Mouse (Mus musculus) thymus, postnatal 14 days (tissue): ENCODE data around the gene Tspan14.
A peak's percentile ranks its signal among the peaks of the same experiment; 100 is the strongest.

Experiments
- DNase-seq: peaks from one replicate; pipeline ENCODE4 v3.0.0; 2021

Gene Tspan14

DNA sequence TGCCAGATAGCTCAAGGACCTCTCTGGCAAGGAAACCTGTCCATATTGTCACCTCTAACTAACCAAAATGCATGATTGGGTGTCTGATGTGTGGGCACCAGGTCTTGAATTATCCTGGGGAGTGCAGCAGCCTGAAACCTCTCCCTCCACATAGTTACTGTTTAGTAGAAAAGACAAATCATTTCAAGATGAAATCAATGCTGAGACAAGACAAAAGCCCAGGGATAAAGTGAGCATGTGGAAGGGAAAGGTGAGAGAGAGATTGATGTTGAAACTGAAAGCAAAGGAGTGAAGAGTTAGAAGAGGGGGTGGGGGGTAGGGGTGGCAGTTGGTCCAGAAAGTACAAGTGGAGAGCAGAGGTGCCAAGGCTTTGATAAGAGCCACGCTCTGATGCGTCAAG is 1.4 kb upstream of the Tspan14 start:
- no peak for DNase-seq

DNA sequence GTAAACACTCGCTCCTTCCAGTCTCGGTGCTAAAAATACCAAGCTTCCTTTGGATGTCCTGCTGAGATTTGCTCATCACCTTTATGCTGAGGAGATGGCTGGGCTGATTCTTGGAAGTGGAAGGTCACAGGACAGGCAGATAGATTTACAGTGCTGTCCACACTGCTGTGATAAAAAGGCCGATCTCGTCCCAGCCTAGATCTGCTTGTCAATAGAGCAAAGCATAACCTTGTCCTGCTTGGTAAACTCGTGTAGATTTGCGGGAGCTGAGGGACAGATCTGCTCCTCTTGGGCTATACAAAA is 942 bp upstream of the Tspan14 start:
- no peak for DNase-seq

DNA sequence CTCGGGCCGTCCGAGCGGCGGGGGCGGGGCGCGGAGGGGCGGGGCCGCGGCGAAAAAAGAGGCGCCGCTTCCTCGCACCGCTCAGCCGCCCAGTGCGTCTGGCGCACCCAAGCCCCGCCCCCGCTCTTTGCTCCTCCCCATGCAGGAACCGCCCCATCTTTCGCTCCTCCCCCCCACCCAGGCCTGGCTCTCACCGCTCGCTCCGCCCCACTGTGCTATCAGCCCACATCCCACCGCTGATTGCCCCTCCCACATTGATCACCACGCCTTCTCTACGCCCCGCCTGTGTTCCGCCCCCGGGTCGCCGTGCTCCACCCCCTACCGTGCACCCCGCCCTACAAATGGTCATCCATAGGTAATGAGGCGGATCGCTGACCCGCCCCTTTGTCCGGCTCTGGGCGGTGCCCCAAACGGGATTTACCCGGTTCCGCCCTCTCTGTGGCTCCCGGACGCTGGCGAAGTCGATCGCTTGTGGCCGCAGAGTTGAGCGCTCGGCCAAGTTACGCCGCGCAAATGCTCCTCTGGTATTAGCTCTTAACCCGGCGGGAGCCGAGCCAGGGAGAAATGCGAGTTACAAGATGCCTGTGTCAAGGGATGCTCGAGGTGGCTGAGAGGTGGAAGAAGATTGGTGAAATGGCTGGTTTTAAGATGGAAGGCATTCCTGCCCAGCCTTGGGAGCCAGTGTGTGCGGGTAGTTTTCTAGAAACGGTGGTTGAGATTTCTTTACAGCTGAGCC is 423 bp upstream of the Tspan14 start:
- peak; percentile 98 for DNase-seq

DNA sequence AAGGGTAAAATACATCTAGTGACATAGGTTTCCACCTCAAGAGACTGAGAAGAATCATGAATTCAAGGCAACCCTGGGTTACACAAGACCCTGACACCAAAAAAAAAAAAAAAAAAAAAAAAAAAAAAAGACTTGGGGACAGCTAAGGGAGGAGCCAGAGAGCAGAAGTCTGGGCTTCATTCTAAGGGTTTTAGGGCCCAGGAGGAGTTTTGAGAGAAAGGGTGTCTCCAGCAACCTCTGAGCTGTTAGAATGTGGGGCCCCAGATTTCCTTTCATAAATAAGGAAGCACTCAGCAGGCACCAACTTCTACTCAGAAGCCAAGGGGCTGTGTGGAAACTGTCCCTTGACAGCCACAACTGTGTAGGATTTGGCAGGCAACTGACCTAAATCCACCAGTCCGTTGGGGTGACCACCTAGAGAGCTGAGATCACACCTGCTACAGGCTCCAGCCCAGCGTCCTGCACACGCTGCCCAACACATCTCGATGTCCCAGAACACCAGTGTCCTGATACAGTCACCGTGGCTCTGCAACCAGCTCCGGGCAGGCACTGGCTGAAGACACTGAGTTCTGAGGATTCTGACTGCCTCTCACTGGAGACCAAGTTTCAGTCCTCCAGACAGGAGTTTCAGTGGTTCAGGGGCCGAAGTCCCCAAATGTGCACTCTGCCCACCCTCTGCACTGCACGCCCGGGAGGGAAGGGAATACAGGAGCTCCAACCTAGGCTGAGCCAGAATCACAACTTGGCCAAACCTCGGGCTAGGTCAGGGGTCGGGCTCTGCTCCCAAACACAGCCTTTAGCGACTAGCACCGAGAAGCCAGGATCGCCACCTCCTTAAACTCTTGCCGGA is 875 bp downstream of the Tspan14 start:
- DNase-seq: peak; percentile 35

DNA sequence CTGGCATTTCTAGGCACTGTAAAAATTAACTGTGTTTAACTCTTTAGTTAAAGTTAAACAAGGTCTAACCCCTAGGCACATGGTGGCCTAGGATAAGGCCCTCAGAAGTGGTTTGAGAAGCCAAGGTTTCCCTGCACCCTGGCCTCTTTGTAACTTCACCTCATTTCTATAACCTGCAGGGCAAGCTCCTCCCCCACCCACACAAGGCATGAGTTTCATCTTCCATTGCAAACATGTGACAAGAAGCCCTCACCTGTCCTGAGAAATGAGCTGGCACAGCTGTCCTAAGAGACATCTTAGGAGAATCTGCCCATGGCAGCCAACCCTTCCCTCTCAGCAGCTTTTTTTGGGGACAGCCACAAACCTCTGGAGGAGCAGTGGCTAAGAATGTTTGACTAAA is 1.7 kb downstream of the Tspan14 start:
- DNase-seq: peak; percentile 54

DNA sequence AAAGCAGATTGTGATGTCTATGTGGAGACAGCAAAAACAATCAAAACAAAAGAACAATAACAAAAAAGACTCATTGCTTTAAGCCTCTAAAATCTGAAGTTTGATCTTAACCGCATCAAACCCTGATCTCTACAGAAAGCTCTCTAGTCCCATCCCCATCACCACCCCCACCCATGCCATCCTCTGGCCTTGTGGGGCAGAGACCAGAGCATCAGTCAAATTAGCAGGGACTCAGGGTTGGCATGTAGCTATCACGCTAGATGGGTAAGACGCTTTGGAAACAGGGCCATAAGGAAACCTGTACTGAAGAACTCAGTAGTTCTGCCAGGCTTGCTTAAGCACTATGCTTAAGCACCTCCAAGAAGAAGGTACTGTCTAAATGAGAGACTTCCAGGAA is 2.4 kb downstream of the Tspan14 start:
- DNase-seq: peak; percentile 16

DNA sequence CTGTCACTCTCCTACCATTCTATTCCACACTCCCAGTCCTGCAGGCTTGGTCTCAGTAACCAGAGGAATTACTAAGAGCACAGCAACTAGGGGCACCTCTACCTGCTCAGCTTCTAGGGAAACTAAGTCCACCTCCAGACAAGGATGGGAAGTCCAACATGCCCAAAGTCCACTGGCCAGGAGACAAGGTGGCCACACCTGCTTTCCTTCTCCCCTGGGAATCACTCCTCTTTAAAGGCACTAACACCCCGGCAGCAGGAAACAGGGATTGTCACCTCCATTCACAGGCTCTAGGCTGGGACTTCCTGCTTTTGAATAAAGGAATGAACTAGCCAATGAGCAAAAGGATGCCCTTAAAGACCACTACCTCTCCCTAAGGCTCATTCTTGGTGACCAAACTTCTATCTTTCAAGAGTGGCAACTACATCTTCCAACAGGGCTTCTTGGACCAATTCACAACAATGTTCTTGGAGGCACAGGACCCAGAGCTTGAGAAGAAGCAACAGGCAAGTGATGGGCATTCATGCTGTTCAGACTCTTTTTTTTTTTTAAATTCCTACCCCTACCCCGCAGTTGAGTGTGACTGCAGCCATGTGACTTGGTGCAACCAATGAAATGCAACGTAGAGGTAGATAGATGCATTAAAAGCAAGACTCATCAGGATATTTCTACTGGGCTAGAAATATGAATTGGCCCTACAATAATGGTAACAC is 3.0 kb downstream of the Tspan14 start:
- DNase-seq: peak; percentile 16

DNA sequence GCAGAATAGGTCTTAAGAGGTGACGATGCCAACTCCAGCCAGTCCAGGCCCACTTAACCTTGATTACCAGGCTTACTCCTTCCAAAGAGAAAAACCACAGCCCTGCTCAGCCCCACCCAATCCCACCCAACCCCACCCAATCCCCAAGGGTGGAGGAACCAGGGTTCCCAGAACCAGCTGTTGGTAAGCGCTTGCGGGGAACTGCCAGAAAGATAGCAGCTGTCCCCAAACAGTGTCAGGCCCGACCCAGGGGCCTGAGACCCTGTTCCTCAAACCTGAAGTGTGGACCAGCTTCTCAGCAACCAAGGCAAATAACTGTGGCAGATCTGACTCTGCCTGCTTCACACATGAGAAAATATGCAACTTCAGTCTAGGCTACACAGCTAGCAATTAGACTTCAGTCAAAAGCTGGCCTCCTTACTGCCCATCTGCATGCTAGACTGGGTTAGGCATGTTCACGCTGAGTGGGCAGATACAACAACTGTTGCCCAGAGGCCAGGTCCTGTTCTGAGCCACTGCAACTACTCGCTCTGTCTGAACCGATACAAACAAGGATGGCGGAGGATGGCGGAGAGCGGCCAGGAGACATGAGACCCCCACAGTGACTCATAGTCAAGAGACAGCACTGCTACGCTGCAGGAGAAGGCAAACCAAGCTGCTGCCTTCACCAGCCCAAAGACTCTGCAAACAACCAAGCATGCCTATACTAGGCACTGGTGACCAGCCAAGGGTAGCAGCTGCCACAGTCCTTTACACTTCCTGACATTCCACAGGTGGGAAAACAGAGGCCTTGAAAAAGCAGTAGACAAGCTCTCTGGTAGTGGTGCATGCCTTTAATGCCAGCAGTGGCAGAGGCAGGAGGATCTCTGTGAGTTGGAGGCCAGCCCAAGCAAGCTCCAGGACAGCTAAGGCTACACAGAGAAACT is 4.0 kb downstream of the Tspan14 start:
- no peak for DNase-seq

DNA sequence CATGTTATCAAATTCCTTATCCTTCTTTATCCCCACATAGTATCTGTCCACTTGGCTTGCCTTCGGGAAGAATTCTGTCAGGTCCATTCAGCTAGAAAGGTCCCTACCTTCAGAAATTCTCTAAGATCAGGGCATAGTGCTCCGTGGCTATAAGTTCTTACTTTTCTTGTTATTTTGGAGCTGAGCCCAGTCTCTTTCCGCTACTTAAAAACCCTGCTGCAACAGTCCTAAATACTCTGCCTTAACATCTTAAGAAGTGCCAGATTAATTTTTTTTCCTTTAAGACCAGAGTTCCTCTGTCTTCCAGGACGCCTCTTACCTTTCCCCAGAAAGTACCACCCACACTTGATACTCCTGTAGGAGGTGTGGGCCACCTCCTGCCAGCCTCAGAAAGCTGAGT is 6.4 kb downstream of the Tspan14 start:
- DNase-seq: no peak

DNA sequence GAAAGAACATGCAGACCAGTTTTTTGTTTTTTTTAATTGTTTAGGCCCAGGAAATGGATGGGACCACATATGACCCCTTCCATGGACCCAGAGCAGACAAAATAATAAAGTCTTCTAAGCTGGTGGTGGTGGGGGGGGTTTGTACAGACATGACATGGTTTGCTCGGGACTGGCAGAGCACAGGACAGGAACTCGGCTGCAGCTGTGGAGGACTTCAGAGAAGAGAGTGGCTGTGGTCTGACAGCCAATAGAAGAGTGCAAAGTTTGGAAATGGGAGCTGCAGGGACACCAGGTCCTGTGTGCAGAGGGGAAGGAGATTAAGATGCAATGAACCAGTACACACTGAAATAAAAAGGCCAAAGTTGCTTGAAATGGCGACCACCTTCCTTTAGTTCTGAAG is 7.0 kb downstream of the Tspan14 start:
- DNase-seq: no peak

DNA sequence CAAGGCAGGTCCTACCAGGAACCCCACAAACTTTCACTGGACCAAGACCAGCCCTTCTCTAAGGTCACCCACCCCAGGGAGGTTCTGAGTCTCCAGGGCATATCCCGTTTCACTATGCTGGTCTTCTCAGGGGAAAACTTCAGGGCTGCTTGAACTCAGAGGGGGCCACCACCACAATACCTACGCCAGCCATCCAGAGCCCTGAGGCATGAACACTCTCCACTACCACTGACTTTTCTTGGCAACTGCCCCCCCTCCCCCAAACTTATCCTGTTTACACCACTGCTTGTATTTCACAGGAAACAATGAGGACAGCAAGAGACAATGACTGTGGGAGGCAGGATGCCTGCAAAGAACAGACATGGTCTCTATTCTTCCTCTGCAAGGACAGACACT is 7.6 kb downstream of the Tspan14 start:
- DNase-seq: peak; percentile 63

DNA sequence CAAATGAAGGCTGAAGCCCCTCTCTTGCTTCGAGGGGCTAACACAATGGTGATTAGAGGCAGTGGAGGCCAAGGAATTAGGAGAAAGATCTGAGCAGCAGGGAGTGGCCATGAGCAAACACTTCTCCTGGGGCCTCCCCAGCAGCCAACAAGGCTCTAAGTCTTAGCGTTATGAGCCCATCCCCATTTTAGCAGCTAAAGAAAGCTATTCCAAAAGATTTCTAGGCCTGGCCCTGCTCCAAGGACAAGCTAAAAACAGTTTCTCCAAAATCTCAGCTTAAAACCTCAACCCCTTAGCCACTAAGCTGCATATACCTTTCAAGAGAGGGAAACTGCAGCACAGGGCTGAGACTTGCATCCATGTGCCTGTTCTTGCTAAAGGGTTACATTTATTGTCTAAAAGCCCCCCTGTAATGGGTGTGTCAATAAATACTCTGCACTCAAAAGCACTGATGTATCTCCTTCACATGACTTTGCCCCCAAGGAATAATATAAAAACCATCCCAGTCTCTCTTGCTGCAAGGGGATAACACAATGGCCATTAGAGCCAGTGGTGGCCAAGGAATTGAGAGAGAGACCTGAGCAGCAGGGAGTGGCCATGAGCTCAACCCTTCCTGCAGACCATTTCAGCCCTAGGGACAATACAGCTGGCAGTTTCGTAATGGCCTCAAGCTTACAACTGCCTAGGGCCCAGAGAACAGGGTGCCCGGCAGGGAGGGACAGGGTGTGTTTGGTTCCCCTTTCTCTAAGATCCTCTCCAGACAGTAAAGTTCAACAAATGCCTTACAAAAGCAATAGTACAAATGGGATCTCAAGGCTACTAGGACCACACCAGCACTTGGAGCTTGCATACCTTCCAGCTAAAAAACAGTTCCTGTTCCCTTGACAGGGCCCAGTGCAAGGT is 8.3 kb downstream of the Tspan14 start:
- DNase-seq: no peak

DNA sequence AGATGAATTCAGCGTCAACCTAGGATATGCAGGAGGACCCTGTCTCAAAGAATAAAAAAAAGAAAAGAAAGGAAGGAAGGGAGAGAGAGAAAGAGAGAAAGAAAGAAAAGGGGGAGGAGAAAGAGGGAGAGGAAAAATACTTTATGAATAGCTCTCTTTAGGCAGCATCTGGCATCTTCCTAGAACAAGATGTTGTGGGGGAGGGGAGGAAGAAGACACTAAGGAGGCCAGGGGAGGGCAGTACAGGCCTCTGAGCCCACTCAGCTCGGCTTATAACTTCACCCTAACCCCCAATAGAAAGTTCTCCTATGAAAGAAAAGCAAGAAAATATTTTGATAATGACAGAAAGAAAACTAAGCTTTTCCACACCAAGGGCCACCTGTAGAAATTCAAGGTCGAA is 9.0 kb downstream of the Tspan14 start:
- peak; percentile 41 for DNase-seq

DNA sequence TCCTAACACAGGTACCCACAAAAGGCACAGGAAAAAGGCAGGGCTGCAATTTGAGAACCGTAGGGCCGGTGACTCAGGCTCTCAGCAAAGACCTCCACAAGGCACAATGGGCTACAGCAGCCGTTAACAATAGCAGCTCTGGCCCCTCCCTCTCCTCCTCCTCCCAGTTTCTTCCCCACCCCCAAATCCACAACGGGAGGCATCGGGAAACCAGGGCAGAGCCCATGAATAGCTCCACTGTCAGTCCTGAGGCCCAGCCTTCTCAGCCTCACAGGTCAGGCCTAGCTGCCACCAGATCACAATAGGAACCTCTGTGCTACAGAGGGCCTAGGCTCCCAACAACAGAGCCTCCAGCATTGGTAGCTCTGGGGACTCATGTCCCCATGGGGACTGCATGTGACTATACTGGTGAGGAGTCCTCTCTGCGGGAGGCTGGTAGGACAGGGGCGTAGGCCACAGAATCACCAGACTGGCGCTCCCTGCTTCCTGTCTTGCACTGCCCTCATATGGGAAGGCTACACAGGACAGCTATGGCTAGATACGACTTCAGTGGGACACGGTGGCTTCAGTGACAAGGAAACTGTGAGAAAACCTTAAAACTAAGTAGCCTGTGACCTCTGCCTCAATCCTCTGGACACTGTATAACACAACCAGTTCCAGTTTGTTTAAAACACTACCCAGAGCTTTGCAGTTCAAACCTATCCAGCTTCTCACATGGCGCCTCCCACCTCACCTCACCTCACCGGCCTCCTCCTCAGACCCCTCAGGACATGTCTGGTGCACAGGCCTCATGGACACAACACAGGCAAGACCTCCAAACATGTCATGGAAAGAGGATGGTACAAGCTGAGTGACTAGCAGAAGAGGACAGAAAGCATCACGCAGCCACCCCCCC is 10.1 kb downstream of the Tspan14 start:
- no peak for DNase-seq

DNA sequence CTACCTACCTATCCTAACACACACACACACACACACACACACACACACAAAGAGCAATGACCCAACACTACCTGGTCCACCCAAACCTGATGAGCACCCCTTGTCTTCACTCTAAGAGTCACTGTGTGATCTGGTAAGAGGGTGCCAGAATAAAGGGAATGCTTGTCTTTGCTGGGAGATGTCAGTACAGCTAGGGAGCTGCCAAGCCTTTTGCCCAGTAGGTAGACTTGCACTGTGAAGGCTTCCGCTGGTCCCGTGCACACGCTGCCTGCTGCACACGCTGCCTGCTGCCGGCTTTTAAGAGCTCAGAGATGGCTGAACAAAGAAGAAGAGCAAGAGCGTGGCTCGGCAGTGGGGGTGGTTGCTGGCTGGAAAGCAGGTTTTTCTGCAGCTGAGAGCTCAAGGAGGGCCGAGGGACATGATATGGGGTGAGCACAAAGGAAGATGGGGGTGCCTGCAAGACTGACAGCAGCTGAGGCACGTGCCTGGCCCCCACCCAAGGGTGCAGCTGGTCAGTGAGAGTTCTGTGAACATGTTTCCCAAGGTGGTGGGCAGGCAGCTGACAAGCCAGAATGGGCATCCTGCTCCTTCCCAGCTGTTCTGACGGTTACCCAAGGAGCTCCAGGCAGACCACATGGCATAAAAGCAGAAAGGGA is 10.9 kb downstream of the Tspan14 start:
- peak; percentile 75 for DNase-seq

DNA sequence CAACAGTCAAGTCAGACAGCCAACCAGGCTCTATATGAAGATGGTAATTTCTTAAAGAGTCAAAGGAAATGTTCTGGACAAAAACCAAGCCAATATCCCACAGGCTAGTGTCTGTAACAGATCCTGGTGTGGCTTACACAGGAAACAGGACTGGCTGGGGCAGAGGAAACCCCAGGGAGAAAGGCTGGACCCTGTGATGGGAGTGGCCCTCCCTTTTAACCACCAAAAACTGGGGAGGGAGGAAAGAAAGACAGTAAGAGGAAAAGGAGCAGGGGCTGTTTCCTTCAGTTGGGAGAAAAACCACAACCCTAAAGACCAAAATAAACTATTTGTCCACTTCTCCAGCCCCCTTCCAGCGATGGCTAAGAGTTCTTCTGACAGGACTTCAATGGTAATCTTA is 11.5 kb downstream of the Tspan14 start:
- no peak for DNase-seq

DNA sequence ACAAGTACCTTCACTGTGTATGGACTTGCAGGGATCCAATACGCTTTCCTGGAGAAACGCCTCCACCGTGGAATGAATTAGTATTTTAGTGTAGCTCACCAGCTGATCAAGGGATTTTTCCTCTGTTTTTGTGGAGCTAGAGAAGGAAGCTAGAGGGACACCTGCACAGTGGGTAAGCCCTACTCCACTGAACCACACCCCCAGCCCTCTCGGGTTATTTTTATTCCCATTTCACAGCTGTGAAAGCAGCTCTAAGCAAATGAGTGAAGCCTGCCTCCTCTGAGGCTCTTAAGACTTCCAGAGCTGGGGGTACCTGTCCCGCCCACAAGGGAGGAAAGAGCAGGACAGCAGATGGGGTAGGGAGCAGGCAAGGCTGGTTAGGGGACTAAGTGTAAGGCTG is 13.2 kb downstream of the Tspan14 start:
- no peak for DNase-seq

DNA sequence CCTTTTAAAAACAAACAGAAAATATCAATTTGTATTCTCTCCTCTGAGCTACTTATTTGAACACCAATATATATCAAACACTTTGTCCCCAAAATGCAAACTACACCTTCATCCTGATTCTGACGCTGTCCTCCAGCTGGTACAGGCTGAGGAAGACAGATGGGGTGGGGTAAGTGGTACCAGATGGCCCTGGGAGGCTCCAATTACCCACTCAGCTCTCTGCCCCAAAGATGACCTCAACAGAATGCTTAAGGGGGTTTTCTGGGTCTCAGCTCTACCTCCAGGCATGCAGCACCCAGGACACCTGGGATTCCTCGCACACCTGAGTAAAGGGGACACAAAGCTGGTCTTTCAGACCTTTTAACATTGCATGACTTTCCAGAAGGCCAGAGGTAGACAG is 13.9 kb downstream of the Tspan14 start:
- DNase-seq: no peak

DNA sequence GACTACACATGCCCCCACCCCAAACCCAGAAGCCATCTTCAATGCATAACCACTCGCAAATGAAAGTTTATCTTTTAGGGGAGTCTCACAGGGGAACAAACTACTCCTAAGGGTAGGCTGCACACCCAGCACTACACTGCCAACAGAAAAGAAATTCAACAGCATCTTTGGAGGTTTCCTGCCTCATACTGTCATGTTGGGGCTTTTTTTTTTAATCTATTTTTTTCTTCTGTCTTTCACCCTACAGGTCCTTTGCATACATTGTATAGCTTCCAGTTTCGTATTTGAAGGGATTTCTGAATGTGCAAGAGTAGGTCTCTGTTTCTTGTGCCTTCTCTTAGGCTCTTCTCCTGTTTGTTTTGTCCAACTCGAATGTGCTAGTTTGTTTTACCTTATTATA is 14.3 kb downstream of the Tspan14 start:
- no peak for DNase-seq
